Mouse (Mus musculus) forebrain, embryonic 11.5 days (tissue): Measurements from ENCODE around the gene Ripor1. TPM values are rescaled to one million over a fixed set of nuclear protein-coding genes. Genes with fewer than 3 reads are reported as not detected.

Experiments used
- ATAC-seq: fragments of 200-750 bp; cut with Nextera tagmentation; replicated peaks from 2 replicates; pipeline ENCODE4 v1.8.0; 2017; ENCODE audit warnings: moderate TSS enrichment; ENCODE audit not compliant: low FRiP score
- DNase-seq: peaks from one replicate; pipeline ENCODE4 v3.0.0-alpha.2; 2017; ENCODE audit warnings: low spot score
- H3K27ac ChIP-seq: fragments of 300-500 bp; sonication (generic); 2 replicates; pipeline ENCODE4 v1.5.1; 2014; ENCODE audit warnings: low read depth, low read length
- H3K27me3 ChIP-seq: fragments of 300-500 bp; sonication (generic); 2 replicates; pipeline ENCODE4 v1.6.1; 2014; ENCODE audit warnings: mild to moderate bottlenecking, low read length, mixed read lengths; ENCODE audit not compliant: control insufficient read depth, insufficient read depth
- H3K36me3 ChIP-seq: fragments of 300-500 bp; sonication (generic); 2 replicates; pipeline ENCODE4 v1.6.1; 2014; ENCODE audit warnings: mild to moderate bottlenecking, low read length, moderate library complexity, mixed read lengths; ENCODE audit not compliant: control insufficient read depth, insufficient read depth
- H3K4me1 ChIP-seq: fragments of 300-500 bp; sonication (generic); replicated peaks from 2 replicates; pipeline ENCODE4 v1.6.1; 2014; ENCODE audit warnings: low read length, mixed read lengths; ENCODE audit not compliant: control insufficient read depth, insufficient read depth
- H3K4me2 ChIP-seq: fragments of 300-500 bp; sonication (generic); 2 replicates; pipeline ENCODE4 v1.6.1; 2014; ENCODE audit warnings: low read depth, mild to moderate bottlenecking, low read length, moderate library complexity, mixed read lengths; ENCODE audit not compliant: severe bottlenecking
- H3K4me3 ChIP-seq: fragments of 300-500 bp; sonication (generic); 2 replicates; pipeline ENCODE4 v1.5.1; 2014; ENCODE audit warnings: low read depth, low read length
- H3K9ac ChIP-seq: fragments of 300-500 bp; sonication (generic); 2 replicates; pipeline ENCODE4 v1.6.1; 2014; ENCODE audit warnings: low read length
- H3K9me3 ChIP-seq: fragments of 300-500 bp; sonication (generic); 2 replicates; pipeline ENCODE4 v1.6.1; 2016; ENCODE audit warnings: low read length, mixed read lengths; ENCODE audit not compliant: control insufficient read depth
- WGBS: fragments of 180-500 bp; shearing (Covaris S2); extraction: QIAGEN DNeasy Blood & Tissue Kit; methylation state at CpG from one replicate; pipeline ENCODE4 v1.1.7; 2014; 5-methylcytosine and 5-hydroxymethylcytosine counted together
- polyA plus RNA-seq: library from polyadenylated mRNA; unstranded; fragments of >200 nt; fragmentation: Nextera tagmentation; extraction: Ambion mirVana; gene quantifications from 2 replicates; pipeline ENCODE4 v1.2.1, GENCODE M21; 2014

Ripor1 gene
- polyA plus RNA-seq, 1 experiment from 2014 or later = 18.9 TPM

- Histone ChIP-seq H3K4me1 (peaks cover 18% of the 10 kb centered on the region), H3K4me3 (no peak overlapping the region), H3K9me3 (no peaks in the 10 kb centered on the region), H3K9ac (no peak overlapping the region), H3K4me2 (no peak overlapping the region), H3K27me3 (peaks cover 26% of the 10 kb centered on the region), H3K36me3 (no peaks in the 10 kb centered on the region), H3K27ac (no peak overlapping the region)
- DNase-seq = no peak
- 73% methylated on average over 4 of the region's 4 CpGs for WGBS
- no peak for ATAC-seq
Observed at GRCm38 (mm10) chr8:105609771-105610170, 4.7 kb downstream of the Ripor1 start.

DNA sequence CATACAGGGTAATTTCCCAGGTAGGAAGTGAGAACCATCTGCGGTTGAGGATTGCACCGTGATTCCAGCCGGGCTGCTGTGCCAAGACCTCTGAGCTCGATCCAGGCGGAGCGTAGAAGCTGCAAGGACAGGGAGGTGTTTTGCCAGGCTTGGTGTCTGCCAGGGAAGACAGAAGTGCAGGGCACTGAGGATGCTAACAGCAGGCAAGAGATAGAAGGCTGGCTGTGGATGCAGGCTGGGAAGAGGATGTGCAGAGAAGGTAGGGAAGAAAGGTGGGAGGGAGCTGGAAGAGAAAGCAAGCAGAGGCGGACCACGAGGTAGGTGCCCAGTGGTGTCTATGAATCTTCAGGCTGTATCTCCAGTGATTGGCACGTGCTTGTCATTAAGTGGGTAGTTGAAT is 6.8 kb downstream of the Ripor1 start:
- Histone ChIP-seq H3K4me1 (peaks cover 16% of the 10 kb centered on the region), H3K27me3 (peaks cover 26% of the 10 kb centered on the region), H3K4me2 (no peak overlapping the region), H3K27ac (no peak overlapping the region), H3K4me3 (no peak overlapping the region), H3K9me3 (no peaks in the 10 kb centered on the region), H3K9ac (no peak overlapping the region), H3K36me3 (no peaks in the 10 kb centered on the region; the same call in 1 of the 2 replicates)
- DNase-seq = no peak
- ATAC-seq = no peak
- 85% methylated on average over 9 of the region's 9 CpGs for WGBS

- Histone ChIP-seq H3K27ac (no peak overlapping the region), H3K4me2 (0 out of 2 replicates have a peak overlapping the region, but pooled peaks have one; percentile 11), H3K27me3 (peaks cover 26% of the 10 kb centered on the region), H3K4me3 (no peak overlapping the region), H3K4me1 (peaks cover 13% of the 10 kb centered on the region), H3K9me3 (no peaks in the 10 kb centered on the region), H3K9ac (no peak overlapping the region), H3K36me3 (no peaks in the 10 kb centered on the region; the same call in 1 of the 2 replicates)
- 4% methylated on average over 20 of the region's 20 CpGs for WGBS
- no peak for ATAC-seq
- DNase-seq = peak; percentile 57
Observed at GRCm38 (mm10) chr8:105613037-105613436, 8.0 kb downstream of the Ripor1 start.

DNA sequence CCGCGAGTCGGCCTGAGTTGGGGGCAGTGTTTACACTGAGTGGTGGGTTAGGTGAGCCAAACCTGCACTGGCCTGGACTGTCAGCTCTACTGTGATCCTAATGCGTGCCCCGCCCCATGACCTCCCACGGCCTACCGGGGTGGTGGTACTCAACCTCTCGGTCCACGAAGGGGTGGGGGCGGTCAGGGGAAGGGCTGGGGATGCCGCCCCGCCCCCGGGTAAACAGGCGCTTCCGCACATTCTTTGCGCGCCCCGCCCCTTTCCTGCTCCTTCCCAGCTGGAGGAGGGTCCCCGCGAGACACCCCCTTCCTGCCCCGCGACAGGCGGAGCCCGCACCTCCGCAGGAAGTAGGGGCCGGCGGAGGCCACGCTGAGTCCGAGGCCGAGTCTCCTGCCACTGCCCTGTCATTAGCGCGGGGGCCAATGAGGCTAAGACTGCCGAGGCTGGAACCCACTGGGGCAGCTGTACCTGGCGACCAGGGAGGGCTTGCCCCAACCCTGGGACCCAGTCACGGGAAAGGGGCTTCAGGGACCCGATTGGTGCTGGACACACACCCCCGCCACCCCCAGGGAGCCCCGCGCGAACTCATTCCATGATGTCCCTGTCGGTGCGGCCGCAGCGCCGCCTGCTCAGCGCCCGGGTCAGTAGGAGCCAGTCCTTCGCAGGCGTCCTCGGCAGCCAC is 8.9 kb downstream of the Ripor1 start:
- ATAC-seq = peak; percentile 64
- H3K27me3 ChIP-seq = peaks cover 26% of the 10 kb centered on the region
- peak overlapping the region; percentile 50 for H3K9ac ChIP-seq
- WGBS = under 1% methylated on average over 50 of the region's 50 CpGs
- H3K27ac ChIP-seq = no peak overlapping the region
- H3K4me3 ChIP-seq = peak overlapping the region; percentile 37
- H3K4me1 ChIP-seq = peaks cover 13% of the 10 kb centered on the region
- peak; percentile 74 for DNase-seq
- peak overlapping the region; percentile 88 for H3K4me2 ChIP-seq
- no peaks in the 10 kb centered on the region for H3K9me3 ChIP-seq
- H3K36me3 ChIP-seq = no peaks in the 10 kb centered on the region; the same call in 1 of the 2 replicates

DNA sequence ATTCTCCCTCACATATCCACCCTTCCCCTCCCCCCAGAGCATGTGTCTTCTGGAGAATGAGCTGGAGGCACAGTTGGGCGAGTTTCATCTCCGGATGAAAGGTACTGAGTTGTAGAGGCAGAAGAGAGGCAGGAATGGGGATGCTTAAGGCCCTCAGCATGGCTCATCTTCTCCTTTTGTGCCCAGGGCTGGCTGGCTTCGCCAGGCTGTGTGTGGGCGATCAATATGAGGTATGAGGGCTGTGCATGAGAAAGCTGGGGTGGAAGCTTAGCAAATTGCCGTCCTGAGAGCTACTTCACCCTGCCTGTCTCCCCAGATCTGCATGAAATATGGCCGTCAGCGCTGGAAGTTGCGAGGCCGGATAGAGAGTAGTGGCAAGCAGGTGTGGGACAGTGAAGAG is 10.9 kb downstream of the Ripor1 start:
- Histone ChIP-seq H3K36me3 (peaks cover 5% of the 10 kb centered on the region), H3K27ac (no peak overlapping the region), H3K4me2 (no peak overlapping the region), H3K9ac (no peak overlapping the region), H3K9me3 (no peaks in the 10 kb centered on the region), H3K4me1 (peaks cover 13% of the 10 kb centered on the region), H3K4me3 (no peak overlapping the region), H3K27me3 (peaks cover 26% of the 10 kb centered on the region)
- ATAC-seq (no peak), DNase-seq (no peak)
- 96% methylated on average over 9 of the region's 9 CpGs for WGBS

DNA sequence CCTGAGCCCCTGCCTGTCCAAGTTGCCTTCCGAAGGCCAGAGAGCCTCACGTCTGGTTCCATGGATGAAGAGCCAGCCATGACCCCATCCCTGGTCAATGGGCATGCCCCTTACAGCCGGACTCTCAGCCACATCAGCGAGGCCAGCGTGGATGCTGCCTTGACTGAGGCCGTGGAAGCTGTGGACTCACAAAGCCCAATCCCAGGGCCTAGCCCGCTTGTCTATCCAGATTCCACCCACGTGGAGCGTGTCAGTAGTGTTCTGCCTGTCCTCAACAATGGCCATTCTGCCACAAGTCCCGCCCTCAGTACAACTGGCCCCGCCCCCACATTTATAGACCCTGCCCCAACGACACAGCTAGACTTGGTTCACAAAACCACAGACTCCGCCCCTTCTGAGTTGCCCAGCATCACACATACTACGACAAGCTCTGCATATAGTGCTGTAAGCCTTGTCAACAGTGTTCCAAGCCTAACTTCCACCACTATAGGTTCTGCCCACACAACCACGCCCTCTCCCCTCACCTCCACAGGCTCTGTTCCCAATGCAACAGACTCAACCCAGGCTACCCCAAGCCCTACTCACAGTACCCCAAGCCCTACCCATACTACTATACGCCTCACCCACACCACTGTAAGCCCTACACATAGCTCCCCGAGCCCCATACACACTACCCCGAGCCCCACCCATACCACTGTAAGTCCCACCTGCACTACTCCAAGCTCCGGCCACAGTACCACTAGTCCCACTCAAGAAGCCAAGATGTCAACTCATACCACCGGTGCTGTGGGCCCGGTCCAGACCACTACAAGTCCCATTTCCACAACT is 12.6 kb downstream of the Ripor1 start:
- DNase-seq (no peak), ATAC-seq (no peak)
- Histone ChIP-seq H3K4me2 (no peak overlapping the region), H3K4me1 (peaks cover 14% of the 10 kb centered on the region), H3K27me3 (peaks cover 15% of the 10 kb centered on the region), H3K4me3 (no peak overlapping the region), H3K9me3 (no peaks in the 10 kb centered on the region), H3K27ac (no peak overlapping the region), H3K36me3 (peaks cover 5% of the 10 kb centered on the region), H3K9ac (no peak overlapping the region)
- 88% methylated on average over 21 of the region's 21 CpGs for WGBS

DNA sequence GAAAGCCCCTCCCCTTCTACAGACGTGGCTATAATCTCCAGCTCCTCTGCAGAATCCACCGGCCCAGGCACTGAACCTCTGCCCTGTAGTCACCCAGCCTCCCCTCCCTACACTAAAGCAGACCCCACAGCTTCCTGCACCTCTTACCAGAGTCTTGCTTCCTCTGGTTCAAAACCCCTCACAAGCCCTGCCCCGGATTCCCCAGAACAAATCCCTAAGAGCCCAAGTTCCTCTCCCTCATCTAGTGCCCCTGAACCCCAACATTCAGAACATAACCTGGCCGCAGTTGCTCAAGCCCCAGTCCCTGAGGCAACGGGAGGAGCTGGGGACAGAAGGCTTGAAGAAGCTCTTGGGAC is 13.2 kb downstream of the Ripor1 start:
- Histone ChIP-seq H3K4me3 (no peak overlapping the region), H3K4me1 (peaks cover 11% of the 10 kb centered on the region), H3K27ac (no peak overlapping the region), H3K9ac (no peak overlapping the region), H3K4me2 (no peak overlapping the region), H3K27me3 (peaks cover 10% of the 10 kb centered on the region), H3K9me3 (no peaks in the 10 kb centered on the region), H3K36me3 (peaks cover 5% of the 10 kb centered on the region)
- DNase-seq (no peak), ATAC-seq (no peak)
- 89% methylated on average over 5 of the region's 5 CpGs for WGBS

- Histone ChIP-seq H3K9me3 (no peaks in the 10 kb centered on the region), H3K36me3 (peaks cover 5% of the 10 kb centered on the region), H3K4me3 (no peak overlapping the region), H3K4me1 (peaks cover 6% of the 10 kb centered on the region), H3K9ac (no peak overlapping the region), H3K4me2 (no peak overlapping the region), H3K27ac (no peak overlapping the region), H3K27me3 (peaks cover 6% of the 10 kb centered on the region)
- 93% methylated on average over 19 of the region's 19 CpGs for WGBS
- ATAC-seq (no peak), DNase-seq (no peak)
Observed at GRCm38 (mm10) chr8:105618892-105619591, 14.0 kb downstream of the Ripor1 start.
